Mouse (Mus musculus) neural tube, embryonic 13.5 days (tissue): ENCODE data around the gene Gm6588. TPM values are rescaled to one million over a fixed set of nuclear protein-coding genes. Genes with fewer than 3 reads are reported as not detected.

ENCODE experiments used
- ATAC-seq: fragments of 200-750 bp; cut with Nextera tagmentation; 2 replicates; pipeline ENCODE4 v1.8.0; 2017; ENCODE audit warnings: low read depth, mild to moderate bottlenecking, moderate TSS enrichment, moderate library complexity
- H3K27ac ChIP-seq: fragments of 300-500 bp; sonication (generic); replicated peaks from 2 replicates; pipeline ENCODE4 v1.5.1; 2015; ENCODE audit warnings: moderate library complexity, mild to moderate bottlenecking, inconsistent platforms
- H3K27me3 ChIP-seq: fragments of 300-500 bp; sonication (generic); 2 replicates; pipeline ENCODE4 v1.6.1; 2015; ENCODE audit warnings: mild to moderate bottlenecking, inconsistent platforms
- H3K36me3 ChIP-seq: fragments of 300-500 bp; sonication (generic); 2 replicates; pipeline ENCODE4 v1.6.1; 2015; ENCODE audit warnings: mild to moderate bottlenecking, inconsistent platforms
- H3K4me1 ChIP-seq: fragments of 300-500 bp; sonication (generic); replicated peaks from 2 replicates; pipeline ENCODE4 v1.6.1; 2015; ENCODE audit warnings: inconsistent platforms
- H3K4me2 ChIP-seq: fragments of 300-500 bp; sonication (generic); 2 replicates; pipeline ENCODE4 v1.6.1; 2015; ENCODE audit warnings: inconsistent platforms, mild to moderate bottlenecking, moderate library complexity
- H3K4me3 ChIP-seq: fragments of 300-500 bp; sonication (generic); 2 replicates; pipeline ENCODE4 v1.5.1; 2015; ENCODE audit warnings: mild to moderate bottlenecking, inconsistent platforms
- H3K9ac ChIP-seq: fragments of 300-500 bp; sonication (generic); 2 replicates; pipeline ENCODE4 v1.6.1; 2015; ENCODE audit warnings: moderate library complexity, mild to moderate bottlenecking, inconsistent platforms
- H3K9me3 ChIP-seq: fragments of 300-500 bp; sonication (generic); 2 replicates; pipeline ENCODE4 v1.6.1; 2016; ENCODE audit warnings: inconsistent platforms
- WGBS: fragments of 180-500 bp; shearing (Covaris S2); methylation state at CpG from one replicate; pipeline ENCODE4 v1.1.7; 2015; 5-methylcytosine and 5-hydroxymethylcytosine counted together
- polyA plus RNA-seq: library from polyadenylated mRNA; unstranded; fragments of >200 nt; fragmentation: Nextera tagmentation; extraction: Ambion mirVana; gene quantifications from 2 replicates; pipeline ENCODE4 v1.2.1, GENCODE M21; 2015

Gene Gm6588
- polyA plus RNA-seq, 1 experiment from 2014 or later: 0.93 TPM

GRCm38 (mm10) chr5:112499918-112500682 is 50.9 kb downstream of the Gm6588 start:
- Histone ChIP-seq H3K9me3 (no peaks in the 10 kb centered on the region), H3K27ac (peak overlapping the region; percentile 67), H3K4me3 (no peak overlapping the region), H3K4me1 (peaks cover 30% of the 10 kb centered on the region), H3K36me3 (no peaks in the 10 kb centered on the region), H3K27me3 (0 out of 2 replicates have a peak, but pooled peaks cover 3% of the 10 kb centered on the region), H3K4me2 (no peak overlapping the region), H3K9ac (peak overlapping the region; percentile 27; the same call in 1 of the 2 replicates)
- peak; percentile 60; the same call in 1 of the 2 replicates for ATAC-seq
- WGBS: 45% methylated on average over 8 of the region's 8 CpGs

Other genes with a start within 250 kb of the Gm6588 start
- gene Cryba4, start 196.9 kb upstream of the Gm6588 start, polyA plus RNA-seq: 3.4 and 4.0 TPM in 2 replicates
- 4.5 and 7.6 TPM in 2 replicates for gene Crybb1, start 193.6 kb upstream of the Gm6588 start, polyA plus RNA-seq
- gene Tpst2, start 172.7 kb upstream of the Gm6588 start, polyA plus RNA-seq: 28.9 and 29.5 TPM in 2 replicates
- gene Tfip11, start 123.1 kb upstream of the Gm6588 start, polyA plus RNA-seq: 29.7 and 34.2 TPM in 2 replicates
- gene Srrd, start 106.4 kb upstream of the Gm6588 start, polyA plus RNA-seq: 53.9 and 54.4 TPM in 2 replicates
- gene Hps4, start 106.3 kb upstream of the Gm6588 start, polyA plus RNA-seq: 37.6 and 37.8 TPM in 2 replicates
- gene Gm6583, start 93.4 kb upstream of the Gm6588 start, polyA plus RNA-seq: 0.08 and 0.26 TPM in 2 replicates
- 52.4 and 69.6 TPM in 2 replicates for gene Asphd2, start 54.6 kb upstream of the Gm6588 start, polyA plus RNA-seq
- 21.8 and 24.8 TPM in 2 replicates for gene Sez6l, start 127.8 kb downstream of the Gm6588 start, polyA plus RNA-seq